Mouse (Mus musculus) megakaryocyte progenitor cell, adult 5-6 weeks (primary cell): ENCODE results near the gene Jup. TPM values are rescaled to one million over a fixed set of nuclear protein-coding genes. Genes with fewer than 3 reads are reported as not detected.

Experiments
- ATAC-seq: replicated peaks from 2 replicates; pipeline ENCODE4 v1.8.0; 2016; ENCODE audit warnings: mild to moderate bottlenecking, moderate TSS enrichment, inconsistent platforms; ENCODE audit not compliant: poor library complexity
- total RNA-seq, 2 experiments: library from RNA; stranded (forward) in 1 of 2; stranded (reverse) in 1 of 2; fragments of 157-497, 149-512 nt in 1 of 2; fragments of 200-1000 nt in 1 of 2; gene quantifications; 2 replicates each; pipeline versions ENCODE4 v1.2.3 to v1.2.4; 2015 to 2017

Gene Jup
- total RNA-seq, 2 experiments from 2014 or later: 1.4 to 4.0 TPM

DNA sequence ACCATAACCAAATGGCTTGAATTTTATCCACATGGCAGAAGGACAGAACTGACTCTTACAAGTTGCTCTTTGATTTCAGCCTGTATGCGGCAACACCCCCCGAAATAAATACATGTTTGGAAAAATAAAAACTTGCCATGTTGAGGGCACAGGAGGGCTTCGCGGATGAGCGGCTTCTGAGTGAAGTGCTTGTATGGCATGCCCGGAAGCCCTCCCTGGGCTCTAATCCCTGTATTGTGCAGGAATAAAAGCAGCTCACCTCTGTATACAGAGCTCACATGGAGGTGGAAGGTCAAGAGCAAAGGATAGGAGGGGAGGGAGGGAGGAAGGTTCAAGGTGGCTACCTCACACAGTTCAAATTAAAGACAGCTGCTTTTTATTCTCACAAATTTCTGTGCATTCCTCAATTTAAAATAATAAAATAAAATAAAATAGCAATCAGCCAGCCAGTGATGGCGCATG, 5.6 kb downstream of the Jup start:
- no peak for ATAC-seq

DNA sequence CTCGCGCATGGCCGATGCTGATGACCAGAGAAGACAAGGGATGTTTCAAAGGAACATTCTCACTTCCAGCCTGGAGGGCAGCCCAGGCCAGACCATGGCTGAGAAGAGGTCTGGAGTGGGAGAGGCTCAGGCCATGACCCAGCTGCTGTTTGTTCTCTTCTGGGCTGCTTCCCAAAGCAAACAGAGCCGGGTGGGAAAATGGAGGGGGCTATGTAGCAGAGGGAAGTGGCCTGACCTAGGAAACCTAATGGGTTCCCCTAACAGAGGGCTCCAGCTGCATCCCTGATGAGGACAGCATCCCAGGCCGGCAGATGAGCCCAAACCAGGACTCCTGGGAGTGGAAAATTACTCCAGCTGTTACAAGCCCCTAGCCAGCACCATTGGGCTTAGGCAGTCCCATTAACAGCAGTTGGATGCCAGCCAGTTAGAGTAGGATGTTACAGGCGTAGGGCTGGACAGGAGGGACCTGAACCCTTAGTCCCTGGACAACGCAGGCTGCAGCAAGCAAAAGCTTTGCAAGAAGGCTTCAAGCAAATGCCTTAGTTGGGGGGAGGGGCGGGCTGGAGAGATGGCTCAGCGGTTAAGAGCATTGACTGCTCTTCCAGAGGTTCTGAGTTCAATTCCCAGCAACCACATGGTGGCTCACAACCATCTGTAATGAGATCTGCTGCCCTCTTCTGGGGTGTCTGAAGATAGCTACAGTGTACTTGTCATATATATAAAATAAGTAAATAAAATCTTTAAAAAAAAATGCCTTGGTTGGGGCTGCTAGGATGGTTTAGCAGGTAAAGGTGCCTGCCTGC, 6.3 kb downstream of the Jup start:
- ATAC-seq: no peak

DNA sequence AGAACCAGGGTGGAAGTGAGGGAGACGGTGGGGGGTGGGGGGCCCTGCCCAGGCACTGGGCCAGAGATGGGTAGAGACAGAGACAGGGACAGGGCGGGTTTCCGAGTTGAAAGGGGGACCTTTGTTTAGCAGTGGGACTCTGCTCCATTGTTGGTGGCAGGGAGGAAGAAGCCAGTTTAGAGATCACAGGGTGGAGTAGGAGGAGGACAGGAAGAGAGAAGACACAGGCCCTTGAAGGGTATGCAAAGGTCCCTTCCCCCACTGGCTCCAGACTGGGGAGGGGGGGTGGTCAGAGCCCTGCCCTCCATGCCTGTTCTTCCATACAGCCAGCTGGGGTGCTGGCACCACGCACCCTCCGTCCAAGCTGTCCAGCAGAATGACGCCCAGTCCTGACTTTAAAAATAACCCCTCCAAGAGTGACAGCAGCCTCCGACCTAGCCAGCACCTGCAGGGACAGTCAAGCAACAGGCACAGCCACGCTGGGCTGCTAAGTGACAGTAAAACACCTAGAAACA, 7.6 kb downstream of the Jup start:
- no peak for ATAC-seq

DNA sequence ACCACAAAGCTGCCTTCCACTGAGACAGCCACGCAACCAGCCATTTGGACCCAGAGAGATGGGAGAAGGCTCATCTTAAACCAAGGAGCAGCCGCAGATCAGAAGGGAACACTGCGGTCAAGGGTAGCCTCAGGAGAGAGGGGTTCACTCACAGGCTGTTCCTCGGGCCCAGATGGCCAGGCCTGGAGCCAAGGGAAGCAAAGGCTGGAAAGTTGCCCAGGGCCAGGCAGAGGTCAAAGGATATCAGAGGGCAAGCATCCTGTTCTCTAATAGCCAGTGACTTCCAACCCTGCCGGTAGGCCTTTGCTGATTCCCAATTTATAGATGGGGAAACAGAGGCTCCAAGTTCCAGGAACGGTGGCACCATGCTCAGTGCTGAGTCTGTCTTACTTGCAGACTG, 9.0 kb downstream of the Jup start:
- no peak for ATAC-seq

DNA sequence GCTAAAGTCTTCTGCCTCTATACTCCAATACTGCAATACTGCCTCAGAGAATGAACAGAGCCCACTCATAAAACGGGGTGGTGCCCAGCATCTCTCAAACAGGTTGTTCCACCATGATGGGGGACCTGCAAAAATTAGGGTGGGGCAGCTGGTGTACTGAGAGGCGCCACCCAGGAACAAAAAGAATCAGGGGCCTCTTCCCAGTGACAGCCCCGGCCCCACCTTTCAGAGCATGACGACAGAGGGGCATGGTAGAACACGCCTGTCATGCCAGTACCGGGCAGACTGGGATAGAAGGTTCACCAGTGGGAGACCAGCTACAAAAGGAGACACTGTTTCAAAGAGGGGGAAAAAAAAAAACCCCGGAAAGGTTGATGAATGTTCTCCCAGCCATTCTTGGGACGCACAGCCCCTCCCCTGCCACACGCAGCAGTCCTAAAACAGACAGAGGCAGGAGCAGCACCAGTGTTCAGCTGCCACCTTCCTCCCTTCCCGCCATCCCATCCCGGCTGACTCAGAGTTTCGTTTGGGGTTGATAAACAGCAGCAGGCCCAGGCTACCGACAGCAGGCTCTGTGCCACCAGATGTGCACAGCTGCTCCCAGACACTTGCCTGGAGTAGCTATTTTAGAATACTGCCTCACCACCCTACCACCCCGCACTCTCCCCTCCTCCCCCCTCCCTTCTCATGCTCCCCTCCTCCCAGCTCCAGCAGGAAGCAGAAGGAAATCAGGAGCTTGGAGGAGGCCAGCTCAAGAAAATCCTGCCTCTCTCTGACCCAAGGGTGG, 9.8 kb downstream of the Jup start:
- no peak for ATAC-seq

DNA sequence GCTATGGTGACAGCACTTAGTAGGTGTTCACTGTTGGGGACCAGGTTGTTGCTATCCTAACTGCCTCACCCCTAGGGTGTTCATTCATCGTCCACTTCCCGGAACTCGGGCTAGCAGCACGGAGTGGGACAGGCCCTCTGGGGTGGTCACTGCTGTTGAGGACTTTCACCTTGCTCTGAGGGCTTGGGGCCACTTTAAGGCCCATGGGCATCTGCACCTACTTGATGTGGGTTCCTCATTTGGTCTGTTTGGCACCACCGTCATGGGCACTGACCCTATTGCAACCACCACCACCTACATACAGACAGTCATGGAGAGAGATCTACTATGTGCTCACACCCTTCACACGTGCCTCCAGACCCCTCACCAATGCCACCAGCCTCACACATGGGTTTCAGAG, 10.5 kb downstream of the Jup start:
- ATAC-seq: no peak

DNA sequence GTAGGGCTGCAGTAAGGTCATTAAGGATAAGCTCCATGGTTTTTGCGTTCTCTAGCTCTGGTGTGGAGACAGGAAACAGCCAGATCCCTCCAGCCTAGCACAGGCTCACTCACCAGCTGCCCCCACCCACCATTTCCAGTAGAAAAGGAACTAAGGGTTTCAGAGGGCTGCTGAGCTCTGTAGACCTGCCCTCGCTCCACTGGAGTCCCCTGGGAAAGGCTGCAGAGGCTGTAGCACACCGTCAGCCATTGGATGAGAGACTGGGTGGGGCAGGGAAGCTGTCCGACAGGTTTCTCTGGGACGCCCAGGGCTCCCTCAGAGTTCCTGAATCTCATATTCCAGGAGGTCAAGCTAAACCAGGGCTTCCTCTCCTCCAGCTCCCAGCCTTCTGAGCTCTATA, 11.0 kb downstream of the Jup start:
- ATAC-seq: no peak

DNA sequence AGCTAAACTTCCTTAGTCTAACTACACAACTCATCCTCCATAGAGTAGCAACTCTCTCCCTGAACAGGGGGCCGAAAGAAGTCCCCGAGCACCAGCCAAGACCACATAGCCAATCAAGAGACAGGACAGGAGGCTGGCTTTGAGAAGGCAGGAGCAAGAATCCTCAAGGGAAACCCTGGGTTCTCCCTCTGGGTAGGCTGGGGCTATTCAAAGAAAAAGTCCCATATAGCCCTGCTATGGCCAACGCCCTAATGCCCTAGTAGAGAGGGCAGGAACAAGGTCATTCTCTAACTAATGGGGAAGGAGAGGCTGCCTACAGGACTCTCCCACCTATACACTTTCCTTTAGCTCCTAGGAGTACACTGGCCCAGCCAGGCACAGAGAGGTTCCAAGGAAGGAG, 12.5 kb downstream of the Jup start:
- no peak for ATAC-seq

DNA sequence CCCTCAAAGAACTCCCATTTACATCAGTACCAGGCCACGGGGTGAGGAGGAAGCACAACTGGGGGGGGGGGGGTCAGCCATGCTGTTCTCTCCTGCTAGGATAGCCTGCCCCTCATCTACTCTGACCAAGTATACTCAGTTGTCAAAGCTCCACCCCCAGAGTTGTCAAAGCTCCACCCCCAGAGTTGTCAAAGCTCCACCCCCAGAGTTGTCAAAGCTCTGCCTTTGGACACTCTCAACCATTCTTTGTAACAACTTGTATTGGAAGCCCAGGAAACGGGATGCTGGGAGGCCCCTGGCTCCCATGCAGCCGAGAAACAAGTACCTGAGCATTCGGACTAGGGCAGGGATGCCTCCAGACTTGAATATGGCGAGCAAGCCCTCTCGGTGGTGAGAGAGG, 14.9 kb downstream of the Jup start:
- ATAC-seq: no peak

DNA sequence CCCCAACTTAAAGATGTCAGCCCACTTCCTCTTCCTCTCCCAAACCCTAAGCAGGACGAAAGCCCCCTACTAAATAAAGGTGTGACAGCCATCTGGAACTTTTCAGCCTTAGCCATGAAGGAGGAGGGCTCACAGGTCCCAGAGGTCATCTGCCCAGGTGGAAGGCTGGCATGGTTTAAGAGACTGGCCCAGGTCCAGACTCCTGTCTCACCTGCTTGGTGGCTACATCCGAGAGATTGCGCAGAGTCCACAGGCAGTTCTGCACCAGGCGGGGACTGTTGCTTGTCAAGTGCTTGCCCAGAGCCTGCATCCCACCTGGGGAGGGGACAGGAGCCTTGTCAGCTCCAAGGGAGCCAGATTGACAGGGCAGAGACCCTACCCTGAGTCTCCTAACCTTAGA, 18.3 kb downstream of the Jup start:
- ATAC-seq: no peak

DNA sequence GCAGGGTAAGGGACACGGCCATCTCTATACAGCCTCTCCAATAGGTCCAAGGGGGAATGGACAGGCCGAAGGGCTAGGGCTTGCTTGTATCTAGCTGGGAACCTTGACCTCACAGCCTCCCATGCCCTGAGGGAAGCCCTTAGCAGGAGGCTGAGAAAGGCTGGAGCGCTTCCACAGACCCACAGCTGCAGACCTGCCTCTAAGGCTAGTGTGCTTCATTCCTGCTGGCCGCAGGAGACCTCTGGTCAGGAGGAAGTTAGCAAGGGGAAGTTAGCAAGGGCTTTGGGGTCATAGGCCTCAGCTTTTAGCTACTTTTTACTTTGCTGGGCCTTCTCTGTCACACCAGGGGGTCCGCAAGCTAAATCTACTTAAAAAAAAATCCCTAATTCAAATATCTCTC, 19.1 kb downstream of the Jup start:
- ATAC-seq: 0 out of 2 replicates have a peak, but pooled peaks have one; percentile 26

DNA sequence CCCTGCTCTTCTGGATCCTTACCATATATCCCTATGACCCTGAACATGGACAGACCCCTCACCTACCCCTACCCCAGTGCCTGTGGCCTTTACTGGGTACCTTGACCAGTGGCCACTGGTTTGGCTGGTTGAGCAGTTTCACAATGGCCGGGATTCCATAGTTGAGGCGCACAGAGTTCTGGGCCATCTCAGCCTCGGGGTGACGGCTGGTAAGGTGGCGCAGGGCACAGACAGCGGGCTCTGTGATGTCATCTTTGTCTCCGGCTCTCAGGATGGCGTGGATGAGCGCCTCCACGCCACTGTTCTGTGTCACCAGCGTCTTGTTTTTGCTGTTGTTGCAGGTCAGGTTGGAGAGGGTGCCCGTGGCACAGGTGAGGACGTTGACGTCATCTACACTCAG, 19.6 kb downstream of the Jup start:
- no peak for ATAC-seq

DNA sequence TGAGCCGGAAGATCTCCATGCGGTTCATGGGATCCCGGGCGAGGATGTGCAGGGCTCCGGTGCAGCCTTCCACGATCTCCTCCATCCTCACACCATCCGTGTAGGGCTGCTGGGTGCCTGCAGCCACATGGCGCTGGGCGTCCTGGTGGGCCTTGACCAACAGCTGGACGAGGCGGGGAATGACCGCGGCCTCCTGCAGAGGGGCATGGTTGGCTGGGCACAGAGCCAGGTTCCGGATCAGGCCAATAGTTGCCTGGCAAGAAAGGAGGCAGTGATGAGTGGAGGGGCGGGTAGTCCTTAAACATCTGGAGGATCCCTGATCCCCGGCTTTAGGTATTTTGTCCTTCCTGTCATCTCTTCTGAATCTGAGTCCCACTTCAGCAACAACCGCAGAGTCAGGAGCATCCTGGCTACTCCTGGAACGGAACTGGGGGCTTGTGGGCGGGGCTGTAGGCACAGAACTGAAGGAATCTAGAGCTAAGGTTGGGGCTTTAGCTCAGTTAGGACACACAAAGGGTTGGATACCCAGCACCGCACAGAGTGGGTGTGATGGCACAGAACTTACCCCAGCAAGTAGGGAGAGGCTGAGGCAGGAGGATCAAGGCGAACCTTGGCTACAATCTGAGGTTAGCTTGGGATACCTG, 20.7 kb downstream of the Jup start:
- ATAC-seq: no peak

DNA sequence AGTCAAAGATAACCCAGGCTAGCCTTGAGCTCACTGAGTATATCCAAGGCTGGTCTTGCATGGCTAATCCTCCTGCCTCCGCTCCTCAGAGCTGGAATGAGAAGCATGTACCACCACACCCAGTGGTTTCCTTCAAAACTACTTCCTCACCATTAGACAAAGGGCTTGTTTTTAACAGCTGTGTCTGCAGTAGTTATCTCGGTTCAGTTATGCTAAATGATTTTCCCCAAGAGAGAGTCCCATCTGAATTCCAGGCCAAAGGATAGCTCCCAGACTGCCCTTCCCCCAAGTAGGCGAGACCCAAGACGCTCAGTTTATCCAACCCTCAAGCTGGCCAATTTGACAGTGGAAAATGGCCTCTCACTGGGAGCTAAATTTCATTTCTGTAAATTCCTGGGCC, 21.6 kb downstream of the Jup start:
- ATAC-seq: no peak

DNA sequence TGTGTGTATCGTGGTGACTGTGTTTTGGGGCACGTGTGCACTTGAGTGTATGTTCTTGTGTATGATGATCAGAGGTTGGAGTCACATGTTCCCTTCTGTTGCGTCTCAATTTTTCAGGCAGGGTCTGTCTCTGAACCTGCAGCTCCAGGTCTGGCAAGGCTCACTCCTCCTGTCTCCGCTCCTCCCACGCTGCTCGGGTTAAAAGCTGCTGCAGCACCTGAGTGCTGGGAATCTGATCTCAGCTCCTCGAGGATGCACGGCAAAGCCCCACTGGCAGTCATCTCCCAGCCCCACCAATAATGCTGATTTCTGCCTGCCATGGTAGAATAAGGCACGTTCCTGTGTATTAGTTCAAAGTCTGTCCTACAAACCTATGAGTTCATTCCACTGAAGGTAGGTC, 22.4 kb downstream of the Jup start:
- no peak for ATAC-seq

DNA sequence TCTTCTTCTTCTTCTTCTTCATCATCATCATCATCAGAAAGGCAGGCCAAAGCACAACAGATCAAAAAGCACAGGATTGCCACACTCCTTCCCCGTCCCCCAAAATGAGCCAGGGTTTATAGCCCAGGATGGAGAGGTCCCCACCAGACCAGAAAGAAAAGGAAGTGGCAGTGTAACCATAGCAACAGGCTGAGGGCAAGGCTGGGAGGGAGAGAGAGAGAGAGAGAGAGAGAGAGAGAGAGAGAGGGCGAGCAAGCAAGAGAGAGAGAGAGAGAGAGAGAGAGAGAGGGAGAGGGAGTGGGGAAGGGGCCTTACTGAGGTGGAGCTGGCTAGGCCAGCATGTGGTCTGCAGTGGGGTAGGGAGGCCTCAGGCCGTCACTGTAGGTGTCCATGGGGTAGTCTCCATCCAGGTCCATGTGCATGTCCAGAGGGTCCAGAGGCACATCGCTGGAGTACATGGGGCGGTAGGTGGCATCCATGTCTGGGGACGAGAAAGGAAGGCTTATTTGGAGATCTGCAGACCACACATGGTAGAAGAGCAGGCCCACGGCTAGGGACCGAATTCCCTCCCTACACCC, 25.5 kb downstream of the Jup start:
- ATAC-seq: peak; percentile 77

DNA sequence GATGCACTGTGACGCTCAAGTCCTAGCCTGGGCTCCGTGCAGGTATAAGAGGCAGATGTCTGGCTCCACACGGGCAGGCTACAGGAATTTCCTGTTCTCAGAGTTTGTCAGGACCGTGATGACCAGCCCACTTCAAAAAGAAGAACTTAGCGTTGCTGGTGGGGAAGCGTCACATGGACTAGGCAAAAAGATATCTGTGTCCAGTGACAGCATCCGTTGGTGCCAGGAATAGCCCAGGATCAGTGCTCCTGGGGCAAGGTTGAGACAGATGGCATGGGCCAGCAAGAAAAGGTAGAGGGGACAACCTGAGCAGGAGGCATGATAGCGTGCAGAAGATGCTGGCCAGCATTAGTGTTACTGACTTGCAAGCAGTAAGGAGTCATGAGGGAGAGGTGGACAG, 27.7 kb downstream of the Jup start:
- ATAC-seq: no peak

DNA sequence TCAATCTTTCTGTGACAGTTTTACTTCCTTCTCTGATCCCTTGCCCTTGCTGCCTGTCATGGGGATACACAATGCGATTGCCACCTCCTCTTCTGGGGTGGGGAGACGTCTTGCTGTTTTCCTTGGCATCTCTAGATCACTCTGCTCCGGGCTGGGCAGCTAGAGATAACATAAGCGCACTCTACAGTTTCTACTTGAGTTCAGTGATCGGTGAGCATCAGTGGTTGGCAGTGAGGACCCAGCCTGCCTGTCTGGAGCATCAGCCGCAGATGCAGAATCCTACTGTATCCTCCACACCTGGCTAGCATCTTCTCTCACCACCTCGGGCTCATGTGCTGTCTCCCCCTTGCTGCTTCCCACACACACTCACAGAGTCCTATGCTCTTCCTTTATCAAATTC, 28.4 kb downstream of the Jup start:
- no peak for ATAC-seq

DNA sequence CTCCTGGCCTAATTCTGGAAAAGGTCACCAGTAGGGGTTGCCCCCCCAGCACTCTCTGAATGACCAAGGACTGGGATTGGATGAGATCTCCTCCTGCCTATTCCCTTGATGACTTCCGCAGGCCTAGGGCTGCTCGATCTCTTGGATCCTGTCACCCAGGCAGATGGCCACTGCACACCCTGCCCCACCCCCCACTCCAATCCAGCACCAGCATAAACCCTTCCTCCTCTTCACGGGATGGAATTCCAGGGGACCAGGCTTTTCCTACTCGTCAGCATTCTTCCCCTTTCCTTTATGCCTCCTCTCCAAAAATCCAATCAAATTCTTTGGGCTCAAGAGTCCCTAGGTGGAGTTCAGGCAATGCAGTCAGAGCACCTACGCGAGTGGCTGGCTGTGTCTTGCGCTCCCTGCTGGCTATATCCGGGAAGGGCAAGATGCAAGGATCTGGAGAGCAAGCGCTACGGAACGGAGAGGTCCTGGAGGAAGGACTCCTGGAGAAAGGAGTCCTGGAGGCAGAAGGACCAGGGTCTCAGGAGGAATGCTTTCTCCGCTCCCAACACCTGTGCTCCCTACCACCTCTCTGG, 34.5 kb downstream of the Jup start:
- ATAC-seq: peak; percentile 79

DNA sequence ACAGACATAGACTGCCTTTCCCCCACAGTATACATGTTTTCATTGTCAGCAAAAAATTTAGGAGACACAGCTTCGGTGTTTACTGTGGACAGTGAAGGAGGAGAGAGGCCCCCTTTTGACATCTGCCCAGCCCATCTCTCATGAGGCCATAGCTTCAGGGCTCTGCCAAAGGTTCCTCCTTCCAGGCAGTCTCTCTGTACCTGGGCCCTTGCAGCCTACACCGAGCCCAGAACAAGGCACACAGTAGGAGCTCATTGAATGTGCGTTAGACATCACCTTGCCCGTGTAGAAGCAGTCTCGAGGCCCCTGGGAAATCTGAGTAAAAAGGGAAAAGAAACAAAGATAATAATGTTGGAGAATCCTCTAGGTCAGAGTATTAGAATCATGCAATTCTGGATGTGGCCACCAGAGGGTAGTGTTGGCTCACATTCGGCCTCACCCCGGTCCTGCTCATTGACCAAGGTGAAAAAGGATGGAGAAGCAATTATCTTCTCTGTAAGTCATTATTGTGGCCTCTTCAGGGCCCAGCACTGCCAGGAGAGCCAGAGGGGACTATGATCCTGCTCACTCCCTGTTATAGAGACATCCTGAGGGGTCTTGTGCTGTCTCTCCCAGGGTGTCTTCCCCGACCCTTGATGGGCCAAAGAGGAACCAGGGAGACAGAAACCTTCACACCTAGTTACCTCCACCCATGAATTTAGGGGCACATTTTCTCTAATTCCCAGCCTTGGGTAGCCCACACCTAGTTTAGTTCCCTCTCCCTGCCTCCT, 35.2 kb downstream of the Jup start:
- peak; percentile 85 for ATAC-seq
